Mouse (Mus musculus) ES-E14 (cell line): ENCODE results near the gene Gm26620.

Experiments used
- HCFC1 ChIP-seq: IDR thresholded peaks from 2 replicates; pipeline ENCODE4 v1.6.1; 2012; ENCODE audit warnings: low read length, inconsistent platforms, borderline replicate concordance; ENCODE audit not compliant: insufficient read depth
- ZNF384 ChIP-seq: IDR thresholded peaks from 2 replicates; pipeline ENCODE4 v1.6.1; 2012; ENCODE audit warnings: low read depth, low read length, inconsistent platforms

- 0 out of 2 replicates have a peak, but pooled peaks have one; percentile 39 for TF ChIP-seq HCFC1
- no peak for TF ChIP-seq ZNF384
Observed at GRCm38 (mm10) chr1:170884978-170885561, at the start of gene Gm26620, which contains the start of gene Dusp12.
